Mouse (Mus musculus): ENCODE measurements around the gene Tpst2. TPM values are rescaled to one million over a fixed set of nuclear protein-coding genes. Genes with fewer than 3 reads are reported as not detected.

Tpst2 gene
- 10 to 100 TPM; 85.9 to 95.5 TPM for total RNA-seq (2023)

DNA sequence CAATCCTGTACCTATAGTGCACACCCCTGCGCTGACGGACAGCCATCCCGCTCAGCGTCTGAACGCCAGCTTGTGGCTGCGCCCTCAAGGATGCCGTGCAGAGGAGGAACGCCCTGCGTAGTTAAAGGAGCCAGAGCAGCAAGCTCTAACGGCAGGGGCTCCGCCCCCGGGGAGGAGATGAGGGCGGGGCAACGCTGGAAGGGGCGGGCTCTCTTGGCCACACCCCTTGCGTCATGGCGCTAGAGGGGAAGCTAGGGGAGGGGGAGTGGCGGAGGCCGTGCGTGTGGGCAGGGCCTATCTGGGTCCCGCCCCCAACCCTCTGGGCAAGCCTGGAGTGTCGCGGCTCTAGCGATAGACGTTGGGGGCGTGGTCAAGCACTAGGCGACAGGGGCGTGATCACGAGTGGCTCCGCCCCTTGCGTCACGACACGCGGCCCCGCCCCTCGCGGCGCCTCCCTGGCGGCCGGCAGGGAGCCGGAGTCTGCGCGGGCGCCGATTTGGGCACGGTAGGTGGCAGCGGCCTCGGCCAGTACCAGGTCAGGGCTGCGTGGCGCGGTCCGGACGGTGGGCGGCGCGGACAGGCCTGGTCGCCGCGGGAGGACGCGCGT is at the start of gene Tpst2:
Tpst2 (plus strand) TSS at position 425 of the 607 bp plus-strand sequence.

DNA sequence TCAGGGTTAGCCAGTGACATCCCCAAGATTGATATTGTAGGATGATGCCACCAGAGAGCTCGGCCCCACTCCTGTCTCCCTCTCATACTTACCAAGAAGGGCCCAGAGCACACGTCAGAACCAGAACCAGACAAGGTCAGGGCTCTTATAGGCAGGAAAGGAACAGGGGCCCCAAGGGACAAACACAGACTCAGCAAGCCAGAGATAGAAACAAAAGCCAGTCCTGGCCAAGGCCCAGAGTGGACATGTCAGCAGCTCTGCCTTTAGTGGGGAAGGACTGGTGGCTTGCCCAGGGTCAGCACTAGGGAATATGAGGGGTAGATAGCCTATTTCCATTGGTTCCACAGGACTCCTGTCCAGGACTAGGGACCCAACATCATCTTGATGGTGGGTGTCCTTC is 24.1 kb upstream of the Tpst2 start, which contains the start of gene Cryba4:
Cryba4 (minus strand) TSS at position 119 of the 400 bp plus-strand sequence.

DNA sequence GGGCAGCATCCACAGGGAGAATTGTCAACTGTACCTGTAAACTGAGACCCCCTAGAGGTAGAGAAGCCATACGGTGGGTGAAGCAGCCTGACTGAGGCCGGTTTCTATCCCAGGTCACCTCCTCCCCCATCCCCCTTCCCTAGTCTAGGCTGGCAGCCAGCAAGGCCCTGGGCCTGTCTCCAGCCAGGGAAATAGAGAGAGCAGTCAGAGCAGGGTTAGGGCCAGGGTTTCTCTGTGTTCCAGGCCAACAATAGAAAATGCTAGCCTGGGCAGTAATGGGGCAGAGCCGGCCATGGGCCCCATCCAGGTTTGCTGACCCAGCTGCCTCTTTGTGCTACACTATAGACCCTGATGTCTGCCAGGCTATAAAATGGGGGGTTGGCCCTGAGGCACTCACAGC is 21.1 kb upstream of the Tpst2 start, which contains the start of gene Crybb1:
Crybb1 (plus strand) TSS at position 390 of the 400 bp plus-strand sequence.

DNA sequence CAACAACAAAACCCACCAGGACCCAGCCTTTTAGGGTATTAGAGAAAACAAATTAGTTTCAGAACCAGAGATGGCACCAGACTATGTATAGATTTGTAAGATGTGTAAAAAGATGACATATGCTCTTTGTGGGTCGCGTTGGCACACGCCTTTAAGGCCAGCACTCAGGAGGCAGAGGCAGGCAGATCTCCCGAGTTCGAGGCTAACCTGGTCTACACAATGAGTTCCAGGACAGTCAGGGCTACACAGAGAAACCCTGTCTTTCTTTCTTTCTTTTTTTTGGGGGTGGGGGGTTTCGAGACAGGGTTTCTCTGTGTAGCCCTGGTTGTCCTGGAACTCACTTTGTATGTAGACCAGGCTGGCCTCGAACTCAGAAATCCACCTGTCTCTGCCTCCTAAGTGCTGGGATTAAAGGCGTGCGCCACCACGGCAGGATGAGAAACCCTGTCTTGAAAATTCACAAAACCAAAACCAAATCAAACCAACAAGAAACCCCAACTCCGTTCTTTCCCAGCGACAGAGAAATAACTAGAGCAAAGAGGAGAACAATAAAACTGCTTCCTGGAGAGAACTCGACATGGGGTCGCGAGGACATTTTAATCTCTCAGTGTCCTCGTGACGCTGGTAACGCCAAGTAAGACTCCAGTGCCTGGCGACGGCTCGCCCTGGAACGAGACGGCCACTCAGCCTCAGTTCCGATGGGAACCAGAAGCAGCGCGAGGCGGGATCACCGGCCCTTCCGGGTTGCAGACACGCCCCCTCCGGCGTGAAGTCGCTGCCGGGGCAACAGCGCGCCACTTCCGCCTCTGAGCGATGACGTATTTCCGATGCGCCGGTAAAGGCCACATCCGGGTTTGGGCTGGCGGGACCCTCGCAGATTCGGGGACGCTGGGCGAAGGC is 49.3 kb downstream of the Tpst2 start, which contains the start of gene Tfip11:
Tfip11 (plus strand) TSS at position 813 of the 900 bp plus-strand sequence.

DNA sequence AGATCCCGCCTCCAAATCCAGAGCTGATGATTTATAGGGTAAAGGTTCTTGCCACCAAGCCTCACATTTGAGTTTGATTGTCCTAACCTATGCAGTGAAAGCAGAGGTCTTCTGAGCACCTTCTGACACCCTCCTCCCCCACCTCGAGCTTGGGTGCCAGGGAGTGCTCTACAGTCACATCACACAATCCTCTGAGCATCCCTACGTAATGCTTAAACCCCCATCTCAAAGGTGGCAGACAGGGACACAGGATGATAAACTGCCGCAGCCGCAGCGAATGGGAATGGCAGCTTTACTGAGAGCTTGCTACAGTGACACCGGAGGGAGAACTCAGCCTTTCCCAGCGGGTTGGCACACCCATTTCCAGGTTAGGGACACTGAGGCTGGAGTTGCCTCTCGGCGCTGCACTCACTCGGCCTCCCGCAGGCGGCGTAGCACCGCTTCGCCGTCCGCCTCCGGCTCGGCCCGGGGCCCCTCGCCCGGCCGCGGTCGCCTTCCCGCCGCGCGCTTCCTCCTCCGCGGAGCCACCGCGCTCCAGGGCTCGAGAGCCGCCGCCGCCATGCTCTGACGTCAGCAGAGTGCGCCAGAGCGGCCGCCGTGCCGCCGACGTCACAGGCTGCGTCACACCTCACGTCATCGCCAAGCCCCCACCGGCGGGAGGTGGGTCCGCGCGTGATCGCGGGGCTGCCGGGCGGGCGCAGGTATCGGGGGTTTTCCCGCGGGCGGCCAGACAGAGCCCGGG is 66.1 kb downstream of the Tpst2 start, which contains the start of the genes Srrd and Hps4:
Srrd (minus strand) TSS at position 578 of the 742 bp plus-strand sequence.
Hps4 (plus strand) TSS at position 621 of the 742 bp plus-strand sequence.

DNA sequence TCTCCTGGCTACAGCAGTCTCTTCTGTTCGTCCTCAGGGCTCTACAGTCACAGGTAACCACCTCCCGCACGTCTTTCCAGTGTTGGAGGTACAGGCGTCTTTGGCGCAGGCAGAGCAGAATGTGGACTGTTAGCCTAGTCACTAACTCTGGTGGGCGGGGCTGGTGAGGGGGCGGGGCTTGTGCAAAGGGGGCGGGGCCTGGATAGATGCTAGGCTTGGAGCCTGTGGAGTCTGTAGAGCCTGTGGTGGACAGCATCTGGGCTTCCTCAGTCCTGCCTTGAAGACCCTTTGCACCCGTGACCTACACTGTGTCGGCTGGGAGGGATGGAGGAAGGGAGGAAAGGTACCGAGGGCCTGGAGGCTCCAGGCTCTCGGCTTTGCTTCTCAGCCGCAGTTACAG is 79.4 kb downstream of the Tpst2 start, which contains the start of gene Gm6583:
Gm6583 (minus strand) TSS at position 124 of the 400 bp plus-strand sequence.

Other genes starting within 250 kb of the Tpst2 start
- 1 to 10 TPM; 5.0 to 7.5 TPM for gene Cryba4, start 24.2 kb upstream of the Tpst2 start, total RNA-seq (2023)
- gene Crybb1, start 20.9 kb upstream of the Tpst2 start, total RNA-seq (2023): 1 to 10 TPM; 2.9 to 3.8 TPM
- 10 to 100 TPM; 64.5 to 70.1 TPM for gene Tfip11, start 49.7 kb downstream of the Tpst2 start, total RNA-seq (2023)
- 10 to 100 TPM; 23.8 to 29.5 TPM for gene Srrd, start 66.3 kb downstream of the Tpst2 start, total RNA-seq (2023)
- gene Hps4, start 66.4 kb downstream of the Tpst2 start, total RNA-seq (2023): 10 to 100 TPM; 27.3 to 36.7 TPM
- gene Gm6583, start 79.3 kb downstream of the Tpst2 start, total RNA-seq (2023): under 1 TPM; 0.37 to 0.46 TPM
- not detected for gene Asphd2, start 118.2 kb downstream of the Tpst2 start, total RNA-seq (2023)
- gene Gm6588, start 172.7 kb downstream of the Tpst2 start, total RNA-seq (2023): not detected